Mouse (Mus musculus): ENCODE measurements around the gene Enkur. TPM values are rescaled to one million over a fixed set of nuclear protein-coding genes. Genes with fewer than 3 reads are reported as not detected.
"Not testable (repeated sequence)": the region's sequence is repeated elsewhere in the genome, so short reads cannot be mapped to it uniquely, and the experiment has no call there.

Gene Enkur
- polyA plus RNA-seq (2014; fragmentation: Nextera tagmentation; extraction: Ambion mirVana) = 3.7 TPM in 2 replicates

GRCm38 (mm10) chr2:21204912-21205830, at the start of gene Enkur, which contains the start of gene Thnsl1:
Gene Enkur, minus strand, starts transcription at chr2:21205365.
Gene Thnsl1, plus strand, starts transcription at chr2:21205724.
- DNase-seq (ENCODE audit: low spot score) (peak; percentile 99), ATAC-seq (ENCODE audit: low FRiP score) (peak; percentile 99)
- no peaks in the 10 kb centered on the region for H3K9me3 ChIP-seq (ENCODE audit: control insufficient read depth, low read length)
- no peaks in the 10 kb centered on the region for H3K4me1 ChIP-seq (replicated peaks; ENCODE audit: control insufficient read depth, insufficient read depth, low read length)
- peak within 1 kb of the TSS; percentile 79 for H3K9ac ChIP-seq (ENCODE audit: low read depth, low read length)
- H3K27ac ChIP-seq (ENCODE audit: low read depth, low read length) = peak within 1 kb of the TSS; percentile 55; the same call in 1 of the 2 replicates
- peak within 1 kb of the TSS; percentile 62 for H3K4me3 ChIP-seq (ENCODE audit: low read depth, low read length)
- H3K36me3 ChIP-seq (ENCODE audit: control insufficient read depth, insufficient read depth, low read length) = no peaks in the 10 kb centered on the region
- H3K27me3 ChIP-seq (ENCODE audit: control insufficient read depth, insufficient read depth, low read length) = no peaks in the 10 kb centered on the region
- 4% methylated on average over 43 of the region's 43 CpGs for WGBS
- H3K4me2 ChIP-seq (replicated peaks; ENCODE audit: low read depth, low read length) = peak within 1 kb of the TSS; percentile 66

- no peak overlapping the region for H3K4me3 ChIP-seq (ENCODE audit: low read depth, low read length)
- H3K36me3 ChIP-seq (ENCODE audit: control insufficient read depth, insufficient read depth, low read length) = no peaks in the 10 kb centered on the region
- H3K9ac ChIP-seq (ENCODE audit: low read depth, low read length) = no peak overlapping the region
- no peak overlapping the region for H3K27ac ChIP-seq (ENCODE audit: low read depth, low read length)
- no peaks in the 10 kb centered on the region for H3K4me1 ChIP-seq (replicated peaks; ENCODE audit: control insufficient read depth, insufficient read depth, low read length)
- DNase-seq (ENCODE audit: low spot score) (no peak), ATAC-seq (ENCODE audit: low FRiP score) (no peak)
- no peaks in the 10 kb centered on the region for H3K27me3 ChIP-seq (ENCODE audit: control insufficient read depth, insufficient read depth, low read length)
- no peaks in the 10 kb centered on the region for H3K9me3 ChIP-seq (ENCODE audit: control insufficient read depth, low read length)
- H3K4me2 ChIP-seq (replicated peaks; ENCODE audit: low read depth, low read length) = no peak overlapping the region
Observed at GRCm38 (mm10) chr2:21254308-21254707, 49.1 kb upstream of the Enkur start.

GRCm38 (mm10) chr2:21253644-21254043, 48.5 kb upstream of the Enkur start:
- Histone ChIP-seq H3K27ac (ENCODE audit: low read depth, low read length) (no peak overlapping the region), H3K4me3 (ENCODE audit: low read depth, low read length) (no peak overlapping the region), H3K9me3 (ENCODE audit: control insufficient read depth, low read length) (no peaks in the 10 kb centered on the region), H3K9ac (ENCODE audit: low read depth, low read length) (no peak overlapping the region), H3K36me3 (ENCODE audit: control insufficient read depth, insufficient read depth, low read length) (no peaks in the 10 kb centered on the region), H3K4me2 (replicated peaks; ENCODE audit: low read depth, low read length) (no peak overlapping the region), H3K4me1 (replicated peaks; ENCODE audit: control insufficient read depth, insufficient read depth, low read length) (no peaks in the 10 kb centered on the region), H3K27me3 (ENCODE audit: control insufficient read depth, insufficient read depth, low read length) (no peaks in the 10 kb centered on the region)
- DNase-seq (ENCODE audit: low spot score) (no peak), ATAC-seq (ENCODE audit: low FRiP score) (no peak)
- WGBS = 88% methylated on average over 3 of the region's 3 CpGs

GRCm38 (mm10) chr2:21245477-21246102, 40.4 kb upstream of the Enkur start:
- no peaks in the 10 kb centered on the region for H3K36me3 ChIP-seq (ENCODE audit: control insufficient read depth, insufficient read depth, low read length)
- DNase-seq (ENCODE audit: low spot score) (no peak), ATAC-seq (ENCODE audit: low FRiP score) (no peak)
- H3K27me3 ChIP-seq (ENCODE audit: control insufficient read depth, insufficient read depth, low read length) = no peaks in the 10 kb centered on the region
- no peaks in the 10 kb centered on the region for H3K9me3 ChIP-seq (ENCODE audit: control insufficient read depth, low read length)
- H3K27ac ChIP-seq (ENCODE audit: low read depth, low read length) = no peak overlapping the region
- no peak overlapping the region for H3K9ac ChIP-seq (ENCODE audit: low read depth, low read length)
- H3K4me3 ChIP-seq (ENCODE audit: low read depth, low read length) = no peak overlapping the region
- WGBS = 94% methylated on average over 2 of the region's 2 CpGs
- no peak overlapping the region for H3K4me2 ChIP-seq (replicated peaks; ENCODE audit: low read depth, low read length)
- no peaks in the 10 kb centered on the region for H3K4me1 ChIP-seq (replicated peaks; ENCODE audit: control insufficient read depth, insufficient read depth, low read length)

- Histone ChIP-seq H3K4me1 (replicated peaks; ENCODE audit: control insufficient read depth, insufficient read depth, low read length) (no peaks in the 10 kb centered on the region), H3K27me3 (ENCODE audit: control insufficient read depth, insufficient read depth, low read length) (no peaks in the 10 kb centered on the region), H3K9ac (ENCODE audit: low read depth, low read length) (no peak overlapping the region), H3K4me3 (ENCODE audit: low read depth, low read length) (no peak overlapping the region), H3K36me3 (ENCODE audit: control insufficient read depth, insufficient read depth, low read length) (no peaks in the 10 kb centered on the region), H3K4me2 (replicated peaks; ENCODE audit: low read depth, low read length) (no peak overlapping the region), H3K9me3 (ENCODE audit: control insufficient read depth, low read length) (no peaks in the 10 kb centered on the region), H3K27ac (ENCODE audit: low read depth, low read length) (no peak overlapping the region)
- ATAC-seq (ENCODE audit: low FRiP score) (no peak), DNase-seq (ENCODE audit: low spot score) (no peak)
- 87% methylated on average over 4 of the region's 4 CpGs for WGBS
Observed at GRCm38 (mm10) chr2:21244986-21245385, 39.8 kb upstream of the Enkur start.

- 65% methylated on average over 2 of the region's 6 CpGs for WGBS
- H3K9me3 ChIP-seq (ENCODE audit: control insufficient read depth, low read length); H3K27ac ChIP-seq (ENCODE audit: low read depth, low read length); H3K4me2 ChIP-seq (replicated peaks; ENCODE audit: low read depth, low read length); DNase-seq (ENCODE audit: low spot score); H3K36me3 ChIP-seq (ENCODE audit: control insufficient read depth, insufficient read depth, low read length); H3K9ac ChIP-seq (ENCODE audit: low read depth, low read length); H3K4me1 ChIP-seq (replicated peaks; ENCODE audit: control insufficient read depth, insufficient read depth, low read length); H3K4me3 ChIP-seq (ENCODE audit: low read depth, low read length); ATAC-seq (ENCODE audit: low FRiP score); H3K27me3 ChIP-seq (ENCODE audit: control insufficient read depth, insufficient read depth, low read length): not testable (repeated sequence)
Observed at GRCm38 (mm10) chr2:21244104-21244503, 38.9 kb upstream of the Enkur start.

- ATAC-seq (ENCODE audit: low FRiP score) (no peak), DNase-seq (ENCODE audit: low spot score) (no peak)
- Histone ChIP-seq H3K27me3 (ENCODE audit: control insufficient read depth, insufficient read depth, low read length) (no peaks in the 10 kb centered on the region), H3K27ac (ENCODE audit: low read depth, low read length) (no peak overlapping the region), H3K36me3 (ENCODE audit: control insufficient read depth, insufficient read depth, low read length) (no peaks in the 10 kb centered on the region), H3K9me3 (ENCODE audit: control insufficient read depth, low read length) (no peaks in the 10 kb centered on the region), H3K9ac (ENCODE audit: low read depth, low read length) (no peak overlapping the region), H3K4me1 (replicated peaks; ENCODE audit: control insufficient read depth, insufficient read depth, low read length) (no peaks in the 10 kb centered on the region), H3K4me2 (replicated peaks; ENCODE audit: low read depth, low read length) (no peak overlapping the region), H3K4me3 (ENCODE audit: low read depth, low read length) (no peak overlapping the region)
- 74% methylated on average over 5 of the region's 5 CpGs for WGBS
Observed at GRCm38 (mm10) chr2:21236846-21237245, 31.7 kb upstream of the Enkur start.

- Histone ChIP-seq H3K4me2 (replicated peaks; ENCODE audit: low read depth, low read length) (no peak overlapping the region), H3K9ac (ENCODE audit: low read depth, low read length) (no peak overlapping the region), H3K4me3 (ENCODE audit: low read depth, low read length) (no peak overlapping the region), H3K9me3 (ENCODE audit: control insufficient read depth, low read length) (no peaks in the 10 kb centered on the region), H3K27me3 (ENCODE audit: control insufficient read depth, insufficient read depth, low read length) (no peaks in the 10 kb centered on the region), H3K27ac (ENCODE audit: low read depth, low read length) (no peak overlapping the region), H3K4me1 (replicated peaks; ENCODE audit: control insufficient read depth, insufficient read depth, low read length) (no peaks in the 10 kb centered on the region), H3K36me3 (ENCODE audit: control insufficient read depth, insufficient read depth, low read length) (no peaks in the 10 kb centered on the region)
- 91% methylated on average over 4 of the region's 4 CpGs for WGBS
- DNase-seq (ENCODE audit: low spot score) = no peak
- ATAC-seq (ENCODE audit: low FRiP score) = no peak
Observed at GRCm38 (mm10) chr2:21235844-21236386, 30.8 kb upstream of the Enkur start.
